Mouse (Mus musculus) gastrocnemius, adult 2 months (tissue): ENCODE data around the gene Capn5. TPM values are rescaled to one million over a fixed set of nuclear protein-coding genes. Genes with fewer than 3 reads are reported as not detected.
A peak's percentile ranks its signal among the peaks of the same experiment; 100 is the strongest.
"Not testable (repeated sequence)": the region's sequence is repeated elsewhere in the genome, so short reads cannot be mapped to it uniquely, and the experiment has no call there.

Experiments used
- DNase-seq: peaks from one replicate; pipeline ENCODE4 v3.0.0; 2022
- H3K27ac ChIP-seq: fragments of 200-600 bp; 2 replicates; pipeline ENCODE4 v1.8.1; 2022; ENCODE audit warnings: mild to moderate bottlenecking
- H3K4me3 ChIP-seq: fragments of 200-600 bp; 2 replicates; pipeline ENCODE4 v1.8.1; 2022; ENCODE audit warnings: mild to moderate bottlenecking, moderate library complexity
- CTCF ChIP-seq: fragments of 200-600 bp; IDR thresholded peaks from 2 replicates; pipeline ENCODE4 v1.8.1; 2022; ENCODE audit warnings: antibody characterized with exemption, mild to moderate bottlenecking, moderate library complexity
- intact Hi-C: fragments of 180-260 bp; cut with DNase I; formaldehyde crosslinking; loops from one replicate; pipeline ENCODE4 v1.15.1; 2025
- total RNA-seq, 2 experiments: library from RNA; stranded (reverse); gene quantifications; 2 replicates each; pipeline ENCODE4 v1.2.3; 2021

The Capn5 gene
- total RNA-seq, 2 experiments from 2014 or later = 1.3 to 2.3 TPM

DNA sequence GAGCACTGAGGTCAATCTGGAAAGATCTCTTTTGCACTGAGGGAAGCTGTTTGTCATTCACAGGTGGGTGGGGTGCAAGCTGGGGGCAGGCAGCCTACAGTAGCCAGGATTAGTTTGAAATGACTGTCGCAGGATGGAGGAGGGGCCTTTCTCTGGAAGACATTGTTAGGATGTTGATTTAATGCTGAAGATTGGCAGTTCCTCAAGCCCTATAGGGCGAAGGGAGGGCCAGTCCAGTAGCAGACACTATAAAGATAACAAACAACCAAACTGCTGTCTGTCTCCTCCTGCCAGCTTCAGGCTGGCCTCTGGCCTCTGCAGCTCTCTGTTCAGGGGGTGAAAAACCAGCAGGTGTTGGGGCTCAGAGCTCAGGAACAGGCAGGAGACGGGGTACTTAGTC, 11.7 kb upstream of the Capn5 start:
- H3K4me3 ChIP-seq = no peak overlapping the region
- no peak for TF ChIP-seq CTCF
- intact Hi-C loops = loop anchor here (5.0 kb wide), 1 partner anchor 32 kb away; no protein-coding TSS in a partner anchor
- DNase-seq = no peak
- H3K27ac ChIP-seq = no peak overlapping the region

DNA sequence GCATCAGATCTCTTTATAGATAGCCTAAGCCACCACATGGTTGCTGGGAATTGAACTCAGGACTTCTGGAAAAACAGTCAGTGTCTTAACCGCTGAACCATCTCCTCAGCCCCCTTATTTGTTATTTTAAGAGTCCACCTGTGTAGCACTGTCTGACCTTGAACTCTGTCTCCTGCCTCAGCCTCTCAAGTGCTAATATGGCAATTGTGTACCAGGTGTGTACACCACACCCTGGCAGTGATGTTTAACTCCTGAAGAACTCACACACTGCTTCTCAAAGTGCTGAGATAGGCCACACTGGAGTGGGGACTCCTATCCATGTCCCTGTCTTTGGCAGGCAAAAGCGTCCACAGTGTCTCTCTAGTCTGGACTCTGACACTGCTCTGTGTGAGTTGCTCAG, 10.6 kb upstream of the Capn5 start:
- DNase-seq = no peak
- TF ChIP-seq CTCF = no peak
- Histone ChIP-seq H3K4me3 (no peak overlapping the region), H3K27ac (no peak overlapping the region)
- intact Hi-C loops = no loop called here

DNA sequence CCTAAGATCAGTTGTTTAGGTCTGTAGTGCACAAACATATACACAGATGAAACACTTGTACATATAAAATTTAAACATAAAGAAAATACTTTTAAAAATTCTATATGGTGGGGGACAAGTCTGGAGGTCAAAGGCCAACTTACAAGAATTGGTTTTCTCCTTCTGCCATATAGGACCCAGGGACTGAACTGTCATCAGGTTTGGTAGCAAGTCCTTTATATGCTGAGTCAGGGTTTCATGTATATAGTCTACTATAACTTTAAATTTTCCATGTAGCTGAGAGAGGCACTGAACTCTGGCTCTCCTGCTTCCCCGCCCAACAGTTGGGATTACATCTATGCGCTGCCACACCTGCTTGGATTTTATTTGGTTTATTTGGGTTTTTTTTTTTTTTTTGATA, 10.2 kb upstream of the Capn5 start:
- no peak for DNase-seq
- H3K27ac ChIP-seq = no peak overlapping the region
- intact Hi-C loops = no loop called here
- TF ChIP-seq CTCF = no peak
- H3K4me3 ChIP-seq = no peak overlapping the region

DNA sequence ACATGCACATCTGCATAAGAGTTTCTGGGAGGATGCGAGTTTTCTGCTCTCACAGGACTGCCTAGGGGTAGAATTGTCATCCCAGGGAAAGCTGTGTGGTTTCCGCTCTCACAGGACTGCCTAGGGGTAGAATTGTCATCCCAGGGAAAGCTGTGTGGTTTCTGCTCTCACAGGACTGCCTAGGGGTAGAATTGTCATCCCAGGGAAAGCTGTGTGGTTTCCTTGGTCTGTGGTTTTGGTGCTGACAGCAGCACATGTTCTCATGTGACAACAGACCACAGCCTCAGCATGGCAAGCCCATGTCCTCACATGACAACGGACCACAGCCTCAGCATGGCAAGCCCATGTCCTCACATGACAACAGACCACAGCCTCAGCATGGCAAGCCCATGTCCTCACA, 9.3 kb upstream of the Capn5 start:
- intact Hi-C loops, DNase-seq, H3K4me3 ChIP-seq, H3K27ac ChIP-seq: not testable (repeated sequence)

DNA sequence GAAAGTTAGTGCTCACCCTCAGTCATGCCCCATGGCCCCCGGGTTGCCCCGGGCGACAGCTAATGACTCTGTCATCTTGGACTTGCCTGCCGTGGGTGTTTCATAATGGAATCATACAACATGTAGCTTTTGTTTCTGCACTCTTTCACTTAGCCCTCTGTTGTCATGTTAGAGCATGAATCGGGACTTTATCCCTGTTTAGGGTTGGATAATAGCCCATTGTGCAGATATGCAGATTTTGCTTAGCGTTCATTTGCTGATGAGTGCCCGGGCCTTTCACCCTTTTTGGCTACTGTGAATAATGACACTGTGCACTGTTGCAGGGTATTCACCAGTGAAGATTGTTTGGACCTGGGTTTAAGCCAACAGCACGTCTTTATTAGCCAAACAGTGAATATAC, 8.6 kb upstream of the Capn5 start:
- intact Hi-C loops = no loop called here
- DNase-seq = no peak
- no peak overlapping the region for H3K27ac ChIP-seq
- no peak overlapping the region for H3K4me3 ChIP-seq
- TF ChIP-seq CTCF = no peak

DNA sequence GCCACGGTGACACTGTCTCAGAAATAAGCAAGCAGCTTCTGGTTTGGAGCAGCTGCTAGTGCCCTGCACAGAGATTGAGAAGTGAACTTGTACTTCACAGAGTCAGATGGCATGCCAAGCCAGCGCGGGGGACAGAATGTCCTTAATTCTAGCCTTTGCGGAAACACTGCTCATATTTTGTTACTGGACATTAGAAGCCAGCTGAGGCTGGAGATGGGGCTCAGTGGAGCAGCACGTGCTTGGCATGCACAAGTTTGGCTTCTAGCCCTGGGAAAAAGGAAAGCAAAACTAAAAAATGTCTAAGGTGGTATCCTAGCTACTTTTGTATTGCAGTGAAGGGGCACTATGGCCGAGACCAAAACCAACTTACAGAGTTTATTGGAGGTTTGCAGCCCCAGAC, 7.3 kb upstream of the Capn5 start:
- TF ChIP-seq CTCF = no peak
- H3K27ac ChIP-seq = peak overlapping the region; percentile 3; the same call in 1 of the 2 replicates
- intact Hi-C loops = no loop called here
- H3K4me3 ChIP-seq = no peak overlapping the region
- DNase-seq = peak; percentile 63

DNA sequence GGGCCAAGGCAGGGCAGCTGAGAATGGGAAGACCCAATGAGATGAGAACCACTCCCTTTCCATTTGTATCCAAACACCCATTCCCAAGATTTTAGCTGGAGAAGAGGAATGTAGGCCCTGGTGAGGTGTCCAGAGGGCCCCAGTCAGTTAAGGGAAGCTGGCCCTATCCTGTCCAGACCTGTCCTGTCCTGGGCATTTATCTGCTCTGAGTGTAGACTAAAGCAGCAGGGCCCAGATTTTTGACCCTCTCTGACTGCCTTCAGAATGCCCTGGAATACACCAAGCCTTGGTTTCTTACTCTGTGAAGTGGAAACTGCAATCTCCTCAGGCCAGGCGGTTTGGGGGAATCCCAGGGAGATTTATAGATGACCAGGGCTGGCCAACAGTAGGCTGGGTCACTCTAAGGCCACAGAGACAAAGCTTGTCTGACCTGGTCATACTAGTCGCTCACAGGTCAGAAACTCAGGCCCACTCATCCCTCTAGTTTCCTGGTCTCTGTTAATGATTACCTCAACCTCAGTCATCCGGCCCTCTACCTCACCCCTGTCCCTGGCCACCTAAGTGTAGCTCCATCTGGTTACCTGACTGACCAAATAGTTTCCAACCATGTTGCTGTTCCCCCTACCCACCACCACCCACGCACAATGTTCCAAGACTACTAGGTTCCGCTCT, 622 bp upstream of the Capn5 start:
- Histone ChIP-seq H3K4me3 (peak overlapping the region; percentile 81), H3K27ac (peak overlapping the region; percentile 77)
- no peak for DNase-seq
- intact Hi-C loops = no loop called here
- no peak for TF ChIP-seq CTCF

DNA sequence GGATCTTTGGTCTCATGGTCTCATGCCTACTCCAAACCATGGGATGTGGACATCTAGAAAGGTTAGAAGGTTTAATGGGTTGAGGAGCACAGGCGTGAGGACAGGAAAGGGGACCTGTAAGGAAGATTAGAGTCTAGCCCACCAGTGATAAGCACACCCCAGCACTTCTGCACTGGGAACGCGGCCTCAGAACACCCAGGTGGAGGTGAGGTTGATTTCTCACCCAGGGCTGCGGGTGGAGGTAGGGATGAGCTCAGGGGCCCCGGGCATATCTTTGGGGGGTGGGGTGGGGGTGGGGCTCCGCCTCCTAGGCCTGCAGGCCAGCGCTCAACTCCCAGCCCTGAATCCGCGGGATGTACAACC, 527 bp downstream of the Capn5 start:
- Histone ChIP-seq H3K27ac (peak overlapping the region; percentile 77), H3K4me3 (peak overlapping the region; percentile 81)
- no peak for DNase-seq
- no peak for TF ChIP-seq CTCF
- intact Hi-C loops = no loop called here

DNA sequence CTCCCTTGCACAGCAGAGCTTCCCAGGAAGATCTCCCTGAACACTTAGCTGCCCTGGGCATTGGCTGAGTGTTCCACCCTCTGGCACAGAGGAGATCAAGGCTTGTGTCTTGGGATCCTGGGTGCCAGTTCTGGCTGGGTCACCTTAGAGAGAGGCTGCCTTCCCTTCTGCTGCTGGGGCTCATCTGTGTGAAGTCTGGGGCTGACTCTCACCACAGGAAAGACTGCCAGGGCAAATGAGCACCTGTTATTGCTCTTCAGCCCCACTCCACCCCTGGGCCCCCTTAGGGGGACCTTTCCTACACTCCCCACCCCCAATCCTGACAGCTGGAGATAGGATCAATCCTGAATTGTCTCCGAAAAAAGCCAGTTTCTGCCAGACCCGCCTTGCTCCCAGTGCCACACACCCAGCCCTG, 996 bp downstream of the Capn5 start:
- Histone ChIP-seq H3K4me3 (peak overlapping the region; percentile 81), H3K27ac (no peak overlapping the region)
- intact Hi-C loops = no loop called here
- no peak for DNase-seq
- no peak for TF ChIP-seq CTCF

DNA sequence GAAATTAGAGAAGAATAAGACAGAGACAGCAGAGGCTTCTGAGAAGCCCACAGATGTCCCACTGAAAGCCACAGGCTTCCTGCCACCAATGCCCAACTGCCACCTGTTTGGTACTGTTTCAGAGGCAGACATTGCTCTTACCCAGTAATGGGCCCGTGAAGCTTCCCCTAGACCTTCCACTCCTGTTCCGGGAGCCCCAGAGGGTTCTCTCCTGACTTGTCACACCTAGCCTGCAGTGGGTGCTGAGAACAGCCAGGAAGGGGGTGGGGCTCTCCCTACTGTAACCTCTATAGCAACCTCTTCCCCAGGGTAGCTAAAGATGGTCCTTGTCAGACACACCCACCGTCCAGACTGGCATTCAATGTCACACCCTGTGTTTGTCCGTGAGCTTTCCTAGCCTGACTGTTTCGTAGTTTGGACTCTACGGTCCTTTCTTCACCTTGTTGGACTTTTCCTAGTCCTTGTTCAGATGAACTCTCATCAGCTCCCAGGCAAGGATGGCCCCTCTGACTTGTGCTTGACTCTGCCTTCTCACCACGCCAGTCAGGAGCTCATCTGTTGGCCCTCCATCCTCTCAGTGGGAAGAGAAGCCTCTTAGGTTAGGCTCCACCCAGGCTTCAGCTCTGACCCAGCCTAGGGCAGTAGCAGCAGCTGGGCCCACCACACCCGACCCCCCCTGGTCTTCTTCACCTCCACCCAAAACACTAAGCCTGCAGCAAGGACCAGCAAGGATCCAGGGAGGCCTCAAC, 1.6 kb downstream of the Capn5 start:
- Histone ChIP-seq H3K27ac (no peak overlapping the region), H3K4me3 (peak overlapping the region; percentile 81; the same call in 1 of the 2 replicates)
- no peak for TF ChIP-seq CTCF
- DNase-seq = no peak
- intact Hi-C loops = no loop called here

DNA sequence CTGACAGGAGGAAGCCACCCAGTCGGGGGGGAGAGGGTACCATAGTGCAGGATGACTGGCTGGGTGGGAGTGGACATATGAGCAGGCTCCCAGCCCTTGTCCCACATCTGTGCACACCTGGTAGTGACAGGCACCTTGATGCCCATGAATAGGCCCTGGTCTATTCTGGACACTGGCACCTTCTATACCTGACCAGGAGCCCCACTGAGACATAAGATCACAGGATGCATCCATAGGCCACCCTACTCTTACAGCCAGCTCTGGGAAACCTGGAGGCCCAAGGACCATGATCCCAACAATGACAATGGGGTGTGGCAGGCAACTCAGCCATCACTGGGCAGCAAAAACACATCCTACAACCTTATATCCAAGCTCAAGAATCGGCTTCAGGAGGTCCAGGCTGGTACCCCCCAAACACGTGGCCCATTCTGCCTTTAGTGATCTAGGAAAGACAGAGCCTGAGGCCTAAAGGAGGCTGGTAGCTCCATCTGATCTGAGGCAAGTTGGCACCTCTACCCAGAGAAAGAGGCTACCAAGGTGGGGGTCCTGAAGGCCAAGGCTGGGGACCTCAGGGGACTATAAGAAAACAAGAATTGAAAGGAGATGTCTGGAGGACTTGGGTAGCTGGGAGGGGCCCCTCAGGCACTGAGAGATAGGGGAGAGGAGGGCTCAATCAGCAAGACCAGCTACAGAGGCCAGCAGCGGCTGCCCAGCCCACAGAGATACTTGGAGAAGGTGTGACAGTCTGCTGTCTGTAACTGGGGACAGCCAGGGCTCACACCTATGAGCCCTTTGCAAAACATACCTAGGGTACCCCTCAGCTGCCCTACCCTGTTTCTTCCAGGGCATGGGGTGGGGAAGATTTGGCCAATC, 3.0 kb downstream of the Capn5 start:
- DNase-seq = no peak
- no peak overlapping the region for H3K4me3 ChIP-seq
- TF ChIP-seq CTCF = no peak
- no peak overlapping the region for H3K27ac ChIP-seq
- intact Hi-C loops = no loop called here

DNA sequence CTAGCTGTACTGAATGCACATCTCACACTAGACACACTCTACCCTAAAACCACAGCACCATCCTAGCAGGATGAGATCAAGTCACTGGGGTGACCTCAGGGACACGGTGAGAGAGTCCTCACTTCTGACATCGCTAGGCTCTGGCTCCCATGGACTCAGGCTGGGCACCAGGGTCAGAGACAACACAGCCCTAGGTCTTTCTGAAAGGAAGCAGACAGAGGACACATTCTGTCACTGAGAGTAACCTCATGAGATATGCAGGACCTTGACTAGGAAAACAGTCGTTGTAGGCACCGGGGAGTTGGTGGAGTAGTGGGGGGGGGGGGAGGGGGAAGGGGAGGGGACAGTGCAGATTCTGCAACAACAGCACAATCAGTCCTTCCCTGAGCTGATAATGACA, 4.7 kb downstream of the Capn5 start:
- intact Hi-C loops = no loop called here
- DNase-seq = no peak
- H3K4me3 ChIP-seq = no peak overlapping the region
- H3K27ac ChIP-seq = peak overlapping the region; percentile 16; the same call in 1 of the 2 replicates
- TF ChIP-seq CTCF = no peak

DNA sequence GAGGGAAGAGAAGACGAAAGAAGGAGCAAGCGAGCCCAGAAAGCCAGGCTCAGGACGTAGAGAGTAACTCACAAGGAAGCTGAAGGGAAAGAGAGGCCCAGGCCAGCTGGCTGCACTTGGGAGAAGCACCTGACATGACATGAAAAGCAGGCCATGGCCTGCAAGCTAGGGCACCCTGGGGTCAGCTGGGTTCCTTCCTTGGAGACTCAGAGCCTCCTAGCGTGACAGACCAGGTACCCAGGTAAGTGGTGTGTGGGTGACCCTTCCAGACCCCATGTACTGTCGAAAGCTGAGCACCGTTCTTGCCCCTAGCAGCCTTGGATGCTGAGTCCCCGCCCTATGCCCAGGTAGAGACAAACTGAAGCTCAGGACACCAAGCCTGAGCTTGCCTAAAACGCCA, 5.4 kb downstream of the Capn5 start:
- H3K27ac ChIP-seq = peak overlapping the region; percentile 77; the same call in 1 of the 2 replicates
- intact Hi-C loops = no loop called here
- no peak for TF ChIP-seq CTCF
- no peak for DNase-seq
- no peak overlapping the region for H3K4me3 ChIP-seq
